Mouse (Mus musculus): ENCODE results near the gene Fabp2.
"Not testable (repeated sequence)": the region's sequence is repeated elsewhere in the genome, so short reads cannot be mapped to it uniquely, and the experiment has no call there.

Gene Fabp2

DNA sequence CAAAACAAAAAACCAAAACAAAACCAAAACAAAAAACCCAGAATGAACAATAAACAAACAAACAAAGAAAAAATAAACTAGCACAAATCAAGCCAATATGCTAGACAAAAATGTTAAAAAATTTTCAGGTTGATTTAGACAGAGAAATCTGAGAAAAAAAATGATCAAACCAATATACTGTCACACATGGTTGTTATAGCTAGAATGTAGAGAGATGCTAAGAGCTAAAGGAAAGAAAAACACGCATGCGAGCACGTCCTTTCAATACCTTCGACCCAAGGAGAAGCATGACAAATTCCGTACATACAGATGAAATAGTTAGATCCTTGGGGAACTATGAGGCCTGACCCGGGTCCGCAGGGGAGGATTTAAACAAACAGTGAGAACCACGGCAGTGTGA lies 24.4 kb downstream of the Fabp2 start, which contains the start of gene Gm10959:
TSS of gene Gm10959 (minus strand) at position 101 of the 400 bp plus-strand sequence.
- no peak for DNase-seq (ENCODE audit: low spot score in 2 of 2)

DNA sequence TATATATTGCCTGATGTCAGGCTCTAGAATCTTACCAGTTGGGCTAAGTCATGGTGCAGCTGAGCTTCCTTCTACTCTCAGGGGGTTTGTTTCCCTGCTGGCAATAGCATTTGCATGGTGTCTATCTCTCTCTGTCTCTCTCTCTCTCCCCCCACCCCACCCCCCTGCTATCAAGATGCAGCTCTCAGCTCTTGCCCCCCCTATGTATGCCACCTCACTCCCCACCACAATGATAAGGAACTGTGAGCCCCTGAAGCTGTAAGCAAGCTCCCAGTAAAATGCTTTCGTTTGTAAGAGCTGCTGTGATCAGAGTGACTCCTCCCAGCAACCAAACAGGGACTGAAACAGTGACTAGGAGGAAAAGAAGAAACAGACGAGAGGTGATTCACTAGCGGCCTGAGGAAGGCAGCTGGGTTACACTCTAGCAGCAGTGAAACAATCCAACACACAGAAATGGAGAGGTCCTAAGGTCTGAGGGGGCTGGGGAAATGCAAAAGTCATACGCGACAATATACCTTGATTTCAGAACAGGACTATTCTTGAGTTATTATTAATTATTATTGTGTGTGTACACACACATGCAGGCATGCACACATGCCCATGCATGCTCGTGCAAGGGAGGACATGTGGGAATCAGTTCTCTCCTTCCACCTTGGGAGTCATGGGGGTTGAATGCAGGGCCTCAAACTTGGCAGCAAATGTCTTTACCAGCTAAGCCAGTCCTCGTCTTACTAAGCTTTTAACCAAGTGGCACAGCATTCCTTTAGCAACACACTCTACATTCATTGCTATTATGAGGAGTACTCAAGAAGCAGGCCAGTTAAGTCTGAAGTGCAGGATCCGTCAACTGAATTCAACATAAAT lies 25.9 kb downstream of the Fabp2 start:
- DNase-seq (ENCODE audit: low spot score in 2 of 2): no peak

DNA sequence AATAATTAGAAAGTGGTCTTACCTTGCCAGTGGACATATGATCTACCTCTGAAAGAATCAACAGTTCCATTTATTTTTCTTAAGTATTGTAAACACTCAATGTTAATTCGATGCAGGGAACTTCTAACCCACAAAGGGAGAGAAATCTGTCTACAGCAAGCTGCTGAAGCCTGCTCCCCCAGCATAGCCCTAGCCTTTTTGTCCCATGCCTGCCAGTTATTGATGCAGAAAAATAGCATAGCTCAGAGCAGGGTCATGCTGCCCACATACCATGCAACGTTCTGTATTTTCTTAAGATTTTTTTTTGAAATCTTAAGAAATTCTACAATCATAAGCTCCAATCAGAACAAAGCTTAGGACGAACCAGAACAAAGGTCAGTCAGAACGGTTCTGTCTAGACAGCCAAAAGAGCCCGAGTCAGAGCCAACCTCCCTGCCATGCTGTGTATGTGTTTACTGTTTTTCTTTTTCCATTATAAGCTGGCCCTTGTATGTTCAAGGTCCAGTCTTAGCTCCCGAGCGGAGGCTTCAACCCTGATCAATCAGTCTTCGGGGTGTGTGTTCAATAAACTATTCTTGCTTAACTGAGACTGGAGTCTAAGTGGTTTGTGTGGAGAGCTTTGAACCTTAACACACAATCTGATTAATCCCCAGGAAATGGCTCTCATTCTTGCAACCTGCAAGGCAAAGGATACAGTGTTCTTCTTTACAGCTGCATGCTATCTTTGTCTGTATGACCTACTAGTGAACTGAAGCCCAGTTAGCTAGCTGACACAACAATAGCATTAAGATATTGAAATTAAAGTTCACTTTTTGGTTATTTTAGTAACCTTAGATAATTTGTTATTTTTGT lies 27.0 kb downstream of the Fabp2 start:
- no peak for DNase-seq (ENCODE audit: low spot score in 2 of 2)

DNA sequence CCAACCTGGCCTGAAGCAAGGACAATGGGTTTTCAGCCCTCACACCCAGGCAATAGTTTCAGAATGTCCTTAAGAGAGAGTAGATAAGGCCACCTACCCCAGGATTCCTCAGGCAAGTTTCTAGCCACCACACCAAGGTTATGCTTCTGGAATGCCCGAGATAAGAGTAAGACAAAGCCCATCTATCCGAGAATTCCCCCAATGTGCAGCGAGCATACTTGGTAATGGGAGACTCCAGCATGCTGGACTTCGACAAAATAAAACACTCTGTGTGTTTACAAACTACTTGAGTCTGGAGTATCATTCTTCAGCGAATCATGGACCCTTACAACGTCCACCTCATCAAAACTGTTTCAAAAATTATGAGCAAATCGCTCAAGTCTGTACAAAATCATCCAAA lies 28.3 kb downstream of the Fabp2 start:
- DNase-seq (ENCODE audit: low spot score in 2 of 2): no peak

DNA sequence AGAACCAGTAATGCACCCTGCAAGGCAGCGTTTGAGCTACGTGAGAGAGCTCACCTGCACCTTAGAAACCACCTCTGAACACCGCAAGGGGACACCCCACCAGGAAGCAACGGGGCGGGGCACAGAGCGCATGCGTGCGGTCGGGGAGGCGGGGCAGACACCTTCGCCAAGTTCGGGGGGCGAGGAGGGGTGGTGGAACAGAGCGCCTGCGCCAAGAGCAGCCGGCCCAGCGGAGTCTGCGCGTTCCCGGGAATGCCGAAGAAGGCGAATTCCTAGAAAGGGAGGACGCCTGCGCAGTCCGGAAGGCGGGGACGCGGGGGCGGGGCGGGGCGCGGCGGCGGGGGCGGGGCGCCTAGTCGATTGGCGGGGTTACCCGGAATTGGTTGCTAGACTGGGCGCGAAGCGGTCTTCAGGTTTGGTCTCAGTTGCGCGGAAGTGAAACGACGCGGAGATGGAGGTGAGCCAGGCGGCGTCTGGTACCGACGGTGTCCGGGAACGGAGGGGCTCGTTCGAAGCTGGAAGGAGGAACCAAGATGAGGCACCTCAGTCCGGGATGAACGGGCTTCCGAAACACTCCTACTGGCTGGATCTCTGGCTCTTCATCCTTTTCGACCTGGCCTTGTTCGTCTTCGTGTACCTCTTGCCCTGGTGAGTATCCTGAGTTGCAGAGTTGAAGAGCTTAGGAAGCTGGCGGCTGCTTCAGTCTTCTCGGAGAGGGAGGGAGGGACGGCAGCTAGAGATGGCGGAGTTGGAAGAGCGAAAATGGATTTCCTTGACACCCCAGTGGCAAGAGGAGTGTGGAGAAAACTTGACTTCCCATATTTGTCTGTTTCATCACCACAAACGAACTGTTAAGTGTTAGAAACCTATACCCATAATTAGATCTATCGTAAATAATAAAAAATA lies 29.4 kb downstream of the Fabp2 start, which contains the start of gene 1810037I17Rik:
TSS of gene 1810037I17Rik (plus strand) at position 195 of the 906 bp plus-strand sequence.
- peak; percentile 91 to 95 for DNase-seq (ENCODE audit: low spot score in 2 of 2)

DNA sequence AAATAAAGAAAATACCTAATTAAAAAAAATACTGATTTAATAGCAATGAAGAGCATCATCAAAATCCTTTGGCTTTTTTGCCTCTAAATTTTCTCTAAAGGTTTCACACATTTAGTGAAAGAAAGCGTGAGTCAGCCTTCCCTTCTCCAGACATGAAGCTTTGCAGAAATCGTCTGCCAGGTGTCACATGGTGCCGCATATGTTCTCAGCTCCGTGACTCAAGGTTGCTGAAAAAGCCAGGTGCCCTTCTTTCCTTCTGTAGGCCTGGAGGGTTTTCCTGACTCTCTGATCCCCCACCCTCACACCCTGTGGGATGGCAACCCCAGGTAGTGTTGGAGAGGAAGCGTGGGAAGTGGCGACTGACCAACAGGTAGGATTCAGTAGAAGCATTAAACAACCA lies 34.9 kb downstream of the Fabp2 start:
- DNase-seq (ENCODE audit: low spot score in 2 of 2): no peak

DNA sequence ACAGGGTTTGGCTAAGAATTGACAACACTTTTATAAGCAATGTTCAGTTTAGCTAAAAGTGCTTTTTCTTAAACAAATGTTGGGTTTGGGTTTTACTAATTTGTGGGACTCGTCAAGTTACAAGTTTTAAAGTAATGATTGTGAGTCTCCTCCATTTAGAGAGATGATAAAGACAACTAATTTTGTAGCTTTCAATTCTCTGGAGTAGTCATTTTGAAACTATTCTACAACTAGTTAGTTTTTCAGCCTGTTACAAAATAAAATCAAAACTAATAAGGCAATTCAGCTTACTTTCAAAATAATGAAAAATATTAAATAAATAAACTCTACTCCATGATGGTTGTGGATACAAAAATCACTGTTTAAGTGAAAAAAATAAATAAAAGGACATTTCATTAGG lies 37.6 kb downstream of the Fabp2 start:
- no peak for DNase-seq (ENCODE audit: low spot score in 2 of 2)

DNA sequence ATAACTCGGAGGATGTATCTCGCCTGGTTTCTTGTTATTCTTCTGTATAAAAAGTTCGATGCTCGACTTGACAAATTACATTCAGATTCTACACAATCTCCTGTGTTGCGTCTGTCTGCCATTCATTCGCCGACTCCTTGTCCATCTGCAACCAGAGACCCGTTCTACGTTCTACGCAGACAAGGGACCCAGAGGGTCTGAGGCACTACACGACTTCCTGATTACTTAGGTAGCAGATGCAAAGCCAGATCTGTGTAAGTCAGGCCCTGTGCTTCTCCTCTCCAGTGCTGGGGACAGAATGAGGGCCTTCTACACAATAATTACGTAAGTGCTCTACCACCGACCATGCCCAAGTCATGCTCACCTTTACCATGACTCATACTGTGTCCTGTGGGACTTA lies 42.3 kb downstream of the Fabp2 start:
- not testable (repeated sequence) for DNase-seq (ENCODE audit: low spot score in 2 of 2)

DNA sequence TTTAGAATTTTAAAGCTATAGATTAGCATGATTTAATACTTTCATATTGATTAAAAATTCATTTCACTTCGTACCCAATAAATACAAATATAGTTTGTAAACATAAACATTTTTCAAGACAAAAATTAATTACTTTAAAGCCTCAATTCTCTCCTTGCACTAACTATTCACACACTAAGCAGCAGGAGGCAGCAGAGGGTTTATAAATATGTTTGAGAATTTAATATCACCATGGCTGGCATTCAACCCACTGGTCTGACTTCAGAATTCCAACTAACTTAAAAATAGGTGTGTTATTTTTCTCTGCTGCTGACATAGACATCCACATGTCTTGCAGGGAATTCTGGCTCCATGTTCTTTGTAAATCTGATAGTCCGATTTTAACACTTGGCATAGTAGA lies 44.3 kb downstream of the Fabp2 start:
- DNase-seq (ENCODE audit: low spot score in 2 of 2): peak in 1 of 2 experiments; percentile 20

DNA sequence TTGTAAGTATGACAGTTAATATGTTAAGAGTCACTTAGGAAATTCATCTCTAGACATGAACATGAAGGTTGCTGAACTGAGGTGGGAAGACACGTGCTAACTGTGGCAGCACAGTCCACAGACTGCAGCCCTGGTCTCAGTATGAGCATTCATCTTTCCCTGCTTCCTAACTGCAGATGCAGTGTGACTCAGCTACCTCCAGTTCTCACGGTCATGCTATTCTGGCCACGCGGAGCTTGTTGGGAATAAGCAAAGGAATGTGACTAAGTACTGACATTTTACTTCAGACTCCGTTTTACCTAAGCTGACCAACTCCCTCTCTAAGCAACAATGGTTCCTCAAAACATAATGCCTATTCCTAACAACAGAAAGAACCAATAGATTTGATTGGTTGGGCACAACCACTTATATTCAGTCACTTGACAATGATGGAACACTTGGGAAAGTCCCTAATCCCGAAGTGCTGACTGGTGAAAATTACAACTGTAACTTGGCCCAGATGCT lies 48.6 kb downstream of the Fabp2 start:
- no peak for DNase-seq (ENCODE audit: low spot score in 2 of 2)
